Mouse (Mus musculus) stomach, postnatal 0 days (tissue): ENCODE data around the gene Ptpn22.

Experiments
- CTCF ChIP-seq: IDR thresholded peaks from 2 replicates; pipeline ENCODE4 v1.5.1; 2016; ENCODE audit warnings: antibody characterized with exemption, low read depth, mild to moderate bottlenecking, moderate library complexity
- EP300 ChIP-seq: optimal IDR thresholded peaks from 2 replicates; pipeline ENCODE3; 2016; ENCODE audit warnings: antibody characterized with exemption

DNA sequence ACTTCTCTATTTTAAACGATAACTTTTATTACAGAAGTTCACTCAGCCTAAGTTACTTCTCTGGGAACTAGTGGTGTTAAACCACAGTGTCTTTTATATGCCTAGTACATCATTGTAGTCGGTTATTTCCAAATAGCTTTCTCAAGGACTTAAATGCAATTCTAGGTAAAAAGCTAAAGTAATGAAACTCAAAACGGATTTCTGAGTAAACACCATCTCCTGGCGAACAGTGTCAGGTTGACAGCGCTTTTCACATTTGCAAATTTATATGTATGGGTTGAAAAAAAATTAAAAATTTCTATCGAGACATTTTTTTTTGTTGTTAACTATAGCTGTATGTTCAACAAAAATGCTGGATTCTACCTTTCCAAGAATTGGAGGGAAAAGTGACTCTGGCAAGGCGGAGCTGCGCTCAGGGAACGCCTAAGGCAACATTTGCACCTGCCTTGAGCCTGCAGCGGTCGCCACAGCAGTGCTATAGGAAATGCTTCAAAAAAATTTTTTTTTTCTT, 53.9 kb downstream of the Ptpn22 start:
- no peak for TF ChIP-seq EP300
- TF ChIP-seq CTCF: no peak
